Comparison of ENCODE assay signal across 17 mouse cellular contexts in genomic region chr16:11875227-11875626, GRCm38 (mm10).
"Had no signal": no experiment of that assay in that cellular context is flagged by ENCODE, and none has a peak within 500 bp of the region (broad histone marks: within the 10 kb centered on the region; RNA-seq: fewer than 3 reads in every experiment).

No protein-coding gene starts in this region.

- H3K27ac ChIP-seq: layer of hippocampus, adult 2 months; left cerebral cortex, adult 2 months; limb, embryonic 12.5 days; liver, embryonic 13.5 days; lung, embryonic 15.5 days; midbrain, embryonic 15.5 days; neural tube, embryonic 13.5 days; stomach, postnatal 0 days had no signal

- ATAC-seq: liver, postnatal 0 days; midbrain, embryonic 15.5 days had no signal

- H3K36me3 ChIP-seq: limb, embryonic 12.5 days; lung, embryonic 15.5 days; midbrain, embryonic 15.5 days; neural tube, embryonic 13.5 days had no signal

- H3K9me3 ChIP-seq: limb, embryonic 12.5 days; liver, embryonic 13.5 days; lung, embryonic 15.5 days; megakaryocyte, embryonic 14.5 days; midbrain, embryonic 15.5 days; neural tube, embryonic 13.5 days had no signal

- H3K4me1 ChIP-seq: limb, embryonic 12.5 days; liver, embryonic 13.5 days; lung, embryonic 15.5 days; midbrain, embryonic 15.5 days; neural tube, embryonic 13.5 days had no signal

- H3K27me3 ChIP-seq: limb, embryonic 12.5 days; liver, embryonic 13.5 days; lung, embryonic 15.5 days; megakaryocyte, embryonic 14.5 days; midbrain, embryonic 15.5 days; neural tube, embryonic 13.5 days had no signal

- H3K4me3 ChIP-seq: layer of hippocampus, adult 2 months; left cerebral cortex, adult 2 months; limb, embryonic 12.5 days; liver, embryonic 13.5 days; lung, embryonic 15.5 days; megakaryocyte, embryonic 14.5 days; midbrain, embryonic 15.5 days; neural tube, embryonic 13.5 days had no signal

- DNase-seq: kidney, adult 18-20 months; kidney, postnatal 10 days; kidney, postnatal 4 days; liver; liver, embryonic 13.5 days; liver, postnatal 0 days; retina, postnatal 1 day; right cerebral cortex, postnatal 4 days; thymus, postnatal 4 days had no signal
